Mouse (Mus musculus) G1E (cell line): ENCODE results near the gene Doc2a. TPM values are rescaled to one million over a fixed set of nuclear protein-coding genes. Genes with fewer than 3 reads are reported as not detected.

Source experiments
- ATAC-seq: 2 replicates; pipeline ENCODE4 v1.8.0; 2016; ENCODE audit warnings: mild to moderate bottlenecking; ENCODE audit not compliant: insufficient number of reproducible peaks, poor library complexity, low FRiP score, severe bottlenecking; ENCODE audit errors: extremely low read depth
- DNase-seq: peaks from one replicate; pipeline ENCODE4 v3.0.0; 2012; ENCODE audit warnings: low spot score
- H3K27me3 ChIP-seq: 2 replicates; pipeline ENCODE4 v1.6.1; 2012; ENCODE audit warnings: mild to moderate bottlenecking, low read length, inconsistent platforms; ENCODE audit not compliant: insufficient read depth
- H3K36me3 ChIP-seq: replicated peaks from 2 replicates; pipeline ENCODE3; 2012; ENCODE audit warnings: mild to moderate bottlenecking, inconsistent platforms
- H3K4me1 ChIP-seq: 2 replicates; pipeline ENCODE4 v1.6.1; 2012; ENCODE audit warnings: low read depth, low read length, inconsistent platforms, mixed read lengths; ENCODE audit not compliant: insufficient read depth
- H3K4me3 ChIP-seq: 2 replicates; pipeline ENCODE4 v1.5.1; 2012; ENCODE audit warnings: low read depth, mild to moderate bottlenecking, inconsistent platforms, low read length, moderate library complexity, mixed read lengths
- H3K9me3 ChIP-seq: replicated peaks from 2 replicates; pipeline ENCODE4 v1.6.1; 2012; ENCODE audit warnings: inconsistent platforms
- CTCF ChIP-seq: IDR thresholded peaks from 2 replicates; pipeline ENCODE4 v1.5.1; 2012; ENCODE audit warnings: low read depth, low read length, inconsistent platforms, mixed read lengths
- GATA1 ChIP-seq: IDR thresholded peaks from 2 replicates; pipeline ENCODE4 v1.6.1; 2012; ENCODE audit warnings: borderline replicate concordance, low read length, inconsistent platforms, mixed read lengths
- GATA2 ChIP-seq: IDR thresholded peaks from 2 replicates; pipeline ENCODE4 v1.6.1; 2012; ENCODE audit warnings: low read depth, low read length, inconsistent platforms, borderline replicate concordance
- POLR2AphosphoS5 ChIP-seq: IDR thresholded peaks from 2 replicates; pipeline ENCODE4 v1.6.1; 2012; ENCODE audit warnings: low read depth, low read length, inconsistent platforms; ENCODE audit not compliant: insufficient replicate concordance
- TAL1 ChIP-seq: conservative IDR thresholded peaks from 2 replicates; pipeline ENCODE4 v1.6.1; 2012; ENCODE audit warnings: low read depth, low read length, inconsistent platforms, mixed read lengths
- polyA plus RNA-seq: library from polyadenylated mRNA; stranded (reverse); fragments of >175 nt; gene quantifications from 2 replicates; pipeline ENCODE4 v1.2.3, GENCODE M21; 2012
- total RNA-seq, 2 experiments: library from RNA; stranded (forward) in 1 of 2; stranded (reverse) in 1 of 2; fragments of 200-1000 nt in 1 of 2; fragments of >200 nt in 1 of 2; fragmentation: Nextera tagmentation in 1 of 2; gene quantifications; 2 replicates each; pipeline ENCODE4 v1.2.3; 2014 to 2017

Gene Doc2a
- total and polyA plus RNA-seq, 3 experiments, result 0.11 TPM; not detected in 2

GRCm38 (mm10) chr7:126833294-126833693, 13.9 kb upstream of the Doc2a start:
- Histone ChIP-seq H3K4me1 (peaks cover 14% of the 10 kb centered on the region), H3K36me3 (no peaks in the 10 kb centered on the region), H3K9me3 (no peaks in the 10 kb centered on the region), H3K4me3 (no peak overlapping the region), H3K27me3 (peaks cover 60% of the 10 kb centered on the region)
- no peak for DNase-seq
- ATAC-seq, result no peak
- TF ChIP-seq GATA1 (no peak), GATA2 (no peak), POLR2AphosphoS5 (no peak), CTCF (no peak), TAL1 (no peak)

GRCm38 (mm10) chr7:126843276-126843675, 3.9 kb upstream of the Doc2a start:
- peaks cover 5% of the 10 kb centered on the region for H3K9me3 ChIP-seq
- peaks cover 11% of the 10 kb centered on the region for H3K4me1 ChIP-seq
- DNase-seq (no peak), ATAC-seq (no peak)
- TF ChIP-seq GATA2 (no peak), TAL1 (no peak), GATA1 (no peak), POLR2AphosphoS5 (no peak), CTCF (no peak)
- H3K4me3 ChIP-seq, result no peak overlapping the region
- H3K36me3 ChIP-seq, result no peaks in the 10 kb centered on the region
- peaks cover 55% of the 10 kb centered on the region for H3K27me3 ChIP-seq

- Histone ChIP-seq H3K36me3 (peaks cover 4% of the 10 kb centered on the region), H3K9me3 (peaks cover 5% of the 10 kb centered on the region), H3K27me3 (peaks cover 76% of the 10 kb centered on the region), H3K4me1 (peaks cover 13% of the 10 kb centered on the region), H3K4me3 (no peak overlapping the region)
- DNase-seq (no peak), ATAC-seq (no peak)
- TF ChIP-seq TAL1 (no peak), GATA2 (no peak), GATA1 (no peak), POLR2AphosphoS5 (no peak), CTCF (no peak)
Measured at GRCm38 (mm10) chr7:126845516-126845915, 1.7 kb upstream of the Doc2a start.

- no peak for TF ChIP-seq GATA1
- no peak for TF ChIP-seq POLR2AphosphoS5
- TF ChIP-seq CTCF, result no peak
- no peak for TF ChIP-seq TAL1
- TF ChIP-seq GATA2, result no peak
- no peak for ATAC-seq
- no peak overlapping the region; the same call in 1 of the 2 replicates for H3K4me3 ChIP-seq
- H3K4me1 ChIP-seq, result peaks cover 17% of the 10 kb centered on the region
- H3K27me3 ChIP-seq, result peaks cover 67% of the 10 kb centered on the region
- DNase-seq, result no peak
- H3K9me3 ChIP-seq, result no peaks in the 10 kb centered on the region
- H3K36me3 ChIP-seq, result peaks cover 26% of the 10 kb centered on the region
Measured at GRCm38 (mm10) chr7:126847421-126848398, 494 bp downstream of the Doc2a start.

GRCm38 (mm10) chr7:126848794-126849193, 1.6 kb downstream of the Doc2a start:
- Histone ChIP-seq H3K36me3 (peaks cover 37% of the 10 kb centered on the region), H3K4me1 (peaks cover 23% of the 10 kb centered on the region), H3K4me3 (no peak overlapping the region), H3K27me3 (peaks cover 58% of the 10 kb centered on the region), H3K9me3 (no peaks in the 10 kb centered on the region)
- no peak for DNase-seq
- peak; percentile 8; the same call in 1 of the 2 replicates for ATAC-seq
- no peak for TF ChIP-seq POLR2AphosphoS5
- TF ChIP-seq GATA1, result no peak
- no peak for TF ChIP-seq GATA2

- TF ChIP-seq POLR2AphosphoS5, result peak; percentile 86; the same call in 1 of the 2 replicates
- TF ChIP-seq GATA1, result no peak
- TF ChIP-seq GATA2, result no peak
- TF ChIP-seq CTCF, result no peak
- no peaks in the 10 kb centered on the region for H3K9me3 ChIP-seq
- peaks cover 36% of the 10 kb centered on the region for H3K4me1 ChIP-seq
- H3K27me3 ChIP-seq, result peaks cover 46% of the 10 kb centered on the region
- DNase-seq, result no peak
- H3K4me3 ChIP-seq, result no peak overlapping the region
- H3K36me3 ChIP-seq, result peaks cover 50% of the 10 kb centered on the region
- no peak for ATAC-seq
Measured at GRCm38 (mm10) chr7:126850161-126850560, 2.9 kb downstream of the Doc2a start.
